Mouse (Mus musculus): ENCODE results near the gene Nbeal1. TPM values are rescaled to one million over a fixed set of nuclear protein-coding genes. Genes with fewer than 3 reads are reported as not detected.
"Not testable (repeated sequence)": the region's sequence is repeated elsewhere in the genome, so short reads cannot be mapped to it uniquely, and the experiment has no call there.

Nbeal1 gene
- 7.9 and 9.6 TPM in 2 replicates for polyA plus RNA-seq (2015; fragmentation: Nextera tagmentation; extraction: Ambion mirVana)

GRCm38 (mm10) chr1:60179932-60180783 is at the start of gene Nbeal1:
Gene Nbeal1, plus strand, starts transcription at chr1:60180599.
- no peaks in the 10 kb centered on the region for H3K36me3 ChIP-seq (replicated peaks)
- peak within 1 kb of the TSS; percentile 96 for H3K27ac ChIP-seq
- H3K9ac ChIP-seq: peak within 1 kb of the TSS; percentile 89
- under 1% methylated on average over 73 of the region's 74 CpGs for WGBS
- H3K4me3 ChIP-seq: peak within 1 kb of the TSS; percentile 96
- peak; percentile 99 for ATAC-seq (replicated peaks)
- no peaks in the 10 kb centered on the region for H3K9me3 ChIP-seq
- peaks cover 18% of the 10 kb centered on the region for H3K4me1 ChIP-seq
- peak within 1 kb of the TSS; percentile 61 for H3K4me2 ChIP-seq
- H3K27me3 ChIP-seq (replicated peaks): no peaks in the 10 kb centered on the region

- no peak for ATAC-seq (replicated peaks)
- Histone ChIP-seq H3K4me3 (no peak overlapping the region), H3K27ac (no peak overlapping the region), H3K27me3 (replicated peaks) (no peaks in the 10 kb centered on the region), H3K9me3 (no peaks in the 10 kb centered on the region), H3K4me2 (no peak overlapping the region), H3K9ac (no peak overlapping the region), H3K36me3 (replicated peaks) (0 out of 2 replicates have a peak, but pooled peaks cover 3% of the 10 kb centered on the region), H3K4me1 (no peaks in the 10 kb centered on the region)
- 47% methylated on average over 9 of the region's 9 CpGs for WGBS
Observed at GRCm38 (mm10) chr1:60137346-60137745, 43.1 kb upstream of the Nbeal1 start.

- Histone ChIP-seq H3K9ac (no peak overlapping the region), H3K36me3 (replicated peaks) (no peaks in the 10 kb centered on the region), H3K4me2 (no peak overlapping the region), H3K27me3 (replicated peaks) (no peaks in the 10 kb centered on the region), H3K27ac (no peak overlapping the region), H3K9me3 (no peaks in the 10 kb centered on the region), H3K4me3 (no peak overlapping the region), H3K4me1 (no peaks in the 10 kb centered on the region)
- ATAC-seq (replicated peaks): no peak
- 69% methylated on average over 5 of the region's 5 CpGs for WGBS
Observed at GRCm38 (mm10) chr1:60152700-60153099, 27.7 kb upstream of the Nbeal1 start.

- Histone ChIP-seq H3K36me3 (replicated peaks) (no peaks in the 10 kb centered on the region), H3K4me3 (no peak overlapping the region), H3K27ac (no peak overlapping the region), H3K27me3 (replicated peaks) (no peaks in the 10 kb centered on the region), H3K9me3 (no peaks in the 10 kb centered on the region), H3K9ac (no peak overlapping the region), H3K4me1 (no peaks in the 10 kb centered on the region), H3K4me2 (no peak overlapping the region)
- ATAC-seq (replicated peaks): no peak
- WGBS: 84% methylated on average over 7 of the region's 7 CpGs
Observed at GRCm38 (mm10) chr1:60156651-60157050, 23.7 kb upstream of the Nbeal1 start.

GRCm38 (mm10) chr1:60158411-60158810 is 22.0 kb upstream of the Nbeal1 start:
- no peak overlapping the region for H3K4me2 ChIP-seq
- H3K27ac ChIP-seq: no peak overlapping the region
- no peak for ATAC-seq (replicated peaks)
- H3K4me3 ChIP-seq: no peak overlapping the region
- no peak overlapping the region for H3K9ac ChIP-seq
- no peaks in the 10 kb centered on the region for H3K4me1 ChIP-seq
- no peaks in the 10 kb centered on the region for H3K9me3 ChIP-seq
- no peaks in the 10 kb centered on the region for H3K27me3 ChIP-seq (replicated peaks)
- no peaks in the 10 kb centered on the region for H3K36me3 ChIP-seq (replicated peaks)
- 67% methylated on average over 3 of the region's 3 CpGs for WGBS

- 92% methylated on average over 3 of the region's 3 CpGs for WGBS
- H3K9ac ChIP-seq: no peak overlapping the region
Observed at GRCm38 (mm10) chr1:60163676-60164075, 16.7 kb upstream of the Nbeal1 start.

GRCm38 (mm10) chr1:60169626-60170025 is 10.8 kb upstream of the Nbeal1 start:
- H3K4me1 ChIP-seq: no peaks in the 10 kb centered on the region
- no peak overlapping the region for H3K4me3 ChIP-seq
- no peak overlapping the region for H3K27ac ChIP-seq
- no peak overlapping the region for H3K9ac ChIP-seq
- H3K9me3 ChIP-seq: no peaks in the 10 kb centered on the region
- no peaks in the 10 kb centered on the region for H3K36me3 ChIP-seq (replicated peaks)
- H3K27me3 ChIP-seq (replicated peaks): no peaks in the 10 kb centered on the region
- WGBS: 87% methylated on average over 2 of the region's 2 CpGs
- H3K4me2 ChIP-seq: no peak overlapping the region
- no peak for ATAC-seq (replicated peaks)

More at GRCm38 (mm10) chr1:60163676-60164075, 16.7 kb upstream of the Nbeal1 start:
- H3K9me3 ChIP-seq: no peaks in the 10 kb centered on the region
- ATAC-seq (replicated peaks): no peak
- no peaks in the 10 kb centered on the region for H3K4me1 ChIP-seq
- H3K27ac ChIP-seq: no peak overlapping the region
- H3K27me3 ChIP-seq (replicated peaks): no peaks in the 10 kb centered on the region
- no peaks in the 10 kb centered on the region for H3K36me3 ChIP-seq (replicated peaks)
- H3K4me2 ChIP-seq: no peak overlapping the region
- no peak overlapping the region for H3K4me3 ChIP-seq

- Histone ChIP-seq H3K4me2 (no peak overlapping the region), H3K27ac (no peak overlapping the region), H3K9ac (no peak overlapping the region), H3K27me3 (replicated peaks) (no peaks in the 10 kb centered on the region), H3K36me3 (replicated peaks) (no peaks in the 10 kb centered on the region), H3K4me1 (no peaks in the 10 kb centered on the region), H3K4me3 (no peak overlapping the region), H3K9me3 (no peaks in the 10 kb centered on the region)
- WGBS: 76% methylated on average over 2 of the region's 2 CpGs
- no peak for ATAC-seq (replicated peaks)
Observed at GRCm38 (mm10) chr1:60170251-60170650, 10.1 kb upstream of the Nbeal1 start.

GRCm38 (mm10) chr1:60173119-60173518 is 7.3 kb upstream of the Nbeal1 start:
- Histone ChIP-seq H3K27ac (no peak overlapping the region), H3K27me3 (replicated peaks) (no peaks in the 10 kb centered on the region), H3K4me3 (no peak overlapping the region), H3K4me2 (no peak overlapping the region), H3K4me1 (no peaks in the 10 kb centered on the region), H3K9me3 (no peaks in the 10 kb centered on the region), H3K36me3 (replicated peaks) (no peaks in the 10 kb centered on the region), H3K9ac (no peak overlapping the region)
- no peak for ATAC-seq (replicated peaks)
- WGBS: 88% methylated on average over 3 of the region's 3 CpGs

- H3K36me3 ChIP-seq (replicated peaks); H3K4me3 ChIP-seq; H3K9ac ChIP-seq; H3K9me3 ChIP-seq; H3K27ac ChIP-seq; H3K27me3 ChIP-seq (replicated peaks); H3K4me2 ChIP-seq; ATAC-seq (replicated peaks): not testable (repeated sequence)
- peaks cover 18% of the 10 kb centered on the region for H3K4me1 ChIP-seq
- WGBS: 92% methylated on average over 1 of the region's 1 CpGs
Observed at GRCm38 (mm10) chr1:60177814-60178213, 2.6 kb upstream of the Nbeal1 start.

- no peaks in the 10 kb centered on the region for H3K9me3 ChIP-seq
- peak overlapping the region; percentile 61 for H3K4me2 ChIP-seq
- H3K27ac ChIP-seq: peak overlapping the region; percentile 96
- H3K27me3 ChIP-seq (replicated peaks): no peaks in the 10 kb centered on the region
- no peaks in the 10 kb centered on the region for H3K36me3 ChIP-seq (replicated peaks)
- WGBS: 19% methylated on average over 4 of the region's 4 CpGs
- ATAC-seq (replicated peaks): no peak; the same call in 1 of the 2 replicates
- H3K4me1 ChIP-seq: peaks cover 18% of the 10 kb centered on the region
- peak overlapping the region; percentile 89 for H3K9ac ChIP-seq
- H3K4me3 ChIP-seq: peak overlapping the region; percentile 96
Observed at GRCm38 (mm10) chr1:60179376-60179775, 1.0 kb upstream of the Nbeal1 start.

- 0% methylated on average over 29 of the region's 30 CpGs for WGBS
- Histone ChIP-seq H3K27ac (peak overlapping the region; percentile 96), H3K9ac (peak overlapping the region; percentile 89), H3K4me1 (peaks cover 18% of the 10 kb centered on the region), H3K4me3 (peak overlapping the region; percentile 96), H3K36me3 (replicated peaks) (no peaks in the 10 kb centered on the region), H3K9me3 (no peaks in the 10 kb centered on the region), H3K4me2 (peak overlapping the region; percentile 61), H3K27me3 (replicated peaks) (no peaks in the 10 kb centered on the region)
- ATAC-seq (replicated peaks): no peak; the same call in 1 of the 2 replicates
Observed at GRCm38 (mm10) chr1:60180784-60181221, 404 bp downstream of the Nbeal1 start.

- Histone ChIP-seq H3K4me1 (no peaks in the 10 kb centered on the region), H3K4me2 (no peak overlapping the region), H3K9ac (no peak overlapping the region), H3K4me3 (no peak overlapping the region), H3K36me3 (replicated peaks) (no peaks in the 10 kb centered on the region), H3K9me3 (no peaks in the 10 kb centered on the region), H3K27ac (no peak overlapping the region), H3K27me3 (replicated peaks) (no peaks in the 10 kb centered on the region)
- ATAC-seq (replicated peaks): no peak
Observed at GRCm38 (mm10) chr1:60188454-60188853, 8.1 kb downstream of the Nbeal1 start.

All from midbrain, embryonic 15.5 days (tissue).